Mouse (Mus musculus) liver, embryonic 14.5 days (tissue): ENCODE results near the gene Ugt1a6a. TPM values are rescaled to one million over a fixed set of nuclear protein-coding genes. Genes with fewer than 3 reads are reported as not detected.
"Not testable (repeated sequence)": the region's sequence is repeated elsewhere in the genome, so short reads cannot be mapped to it uniquely, and the experiment has no call there.

Experiments used
- ATAC-seq: fragments of 200-750 bp; cut with Nextera tagmentation; 2 replicates; pipeline ENCODE4 v1.8.0; 2017; ENCODE audit warnings: moderate number of reproducible peaks, mild to moderate bottlenecking, moderate library complexity; ENCODE audit not compliant: insufficient read depth
- DNase-seq, 3 experiments: peaks; one replicate each; pipeline ENCODE4 v3.0.0-alpha.2; 2012 to 2013; ENCODE audit warnings: low read depth in 3 of 3, low spot score in 3 of 3
- H3K27ac ChIP-seq: fragments of 300-500 bp; sonication (generic); 2 replicates; pipeline ENCODE4 v1.5.1; 2014; ENCODE audit warnings: moderate library complexity, mild to moderate bottlenecking, control low read depth, inconsistent platforms
- H3K27me3 ChIP-seq: fragments of 300-500 bp; sonication (generic); 2 replicates; pipeline ENCODE4 v1.6.1; 2014; ENCODE audit warnings: mild to moderate bottlenecking, low read length, moderate library complexity; ENCODE audit not compliant: control insufficient read depth, insufficient read depth
- H3K36me3 ChIP-seq: fragments of 300-500 bp; sonication (generic); replicated peaks from 2 replicates; pipeline ENCODE4 v1.6.1; 2014; ENCODE audit warnings: low read depth; ENCODE audit not compliant: control insufficient read depth, insufficient read depth
- H3K4me1 ChIP-seq, 2 experiments: fragments of 200-500 bp in 1 of 2; fragments of 300-500 bp in 1 of 2; sonication (generic) in 1 of 2; replicated peaks; 2 replicates each; pipeline ENCODE4 v1.6.1; 2012 to 2014; ENCODE audit warnings: antibody characterized with exemption in 1 of 2, inconsistent platforms in 1 of 2, low read length in 1 of 2; ENCODE audit not compliant: control insufficient read depth in 2 of 2, insufficient read depth in 2 of 2
- H3K4me2 ChIP-seq: fragments of 300-500 bp; sonication (generic); 2 replicates; pipeline ENCODE4 v1.6.1; 2014; ENCODE audit warnings: low read depth, mild to moderate bottlenecking, control low read depth, moderate library complexity
- H3K4me3 ChIP-seq, 2 experiments: fragments of 200-500 bp in 1 of 2; fragments of 300-500 bp in 1 of 2; sonication (generic) in 1 of 2; 2 replicates each; pipeline ENCODE4 v1.5.1; 2012 to 2014; ENCODE audit warnings: low read depth in 2 of 2, low read length in 2 of 2, mild to moderate bottlenecking in 2 of 2, control low read depth in 1 of 2, inconsistent platforms in 1 of 2, moderate library complexity in 1 of 2; ENCODE audit not compliant: insufficient read depth in 1 of 2
- H3K9ac ChIP-seq: fragments of 300-500 bp; sonication (generic); replicated peaks from 2 replicates; pipeline ENCODE4 v1.6.1; 2014; ENCODE audit warnings: mild to moderate bottlenecking, control low read depth, moderate library complexity
- H3K9me3 ChIP-seq: fragments of 300-500 bp; sonication (generic); 2 replicates; pipeline ENCODE4 v1.6.1; 2016; ENCODE audit warnings: low read length, mixed read lengths; ENCODE audit not compliant: control insufficient read depth
- CTCF ChIP-seq: IDR thresholded peaks from 2 replicates; pipeline ENCODE4 v1.5.1; 2016; ENCODE audit warnings: antibody characterized with exemption, low read depth, control low read depth
- EP300 ChIP-seq: IDR thresholded peaks from 2 replicates; pipeline ENCODE4 v1.6.1; 2016; ENCODE audit warnings: antibody characterized with exemption, low read depth
- WGBS: fragments of 180-500 bp; shearing (Covaris S2); extraction: QIAGEN DNeasy Blood & Tissue Kit; methylation state at CpG from one replicate; pipeline ENCODE4 v1.1.7; 2014; ENCODE audit not compliant: insufficient replicate concordance; 5-methylcytosine and 5-hydroxymethylcytosine counted together
- polyA plus RNA-seq, 2 experiments: library from polyadenylated mRNA; depleted of rRNA in 1 of 2; stranded (reverse) in 1 of 2; unstranded in 1 of 2; fragments of >200 nt; fragmentation: Nextera tagmentation in 1 of 2; extraction: Ambion mirVana in 1 of 2; gene quantifications; 2 replicates each; pipeline versions ENCODE4 v1.2.1 to v1.2.3; 2012 to 2014

Gene Ugt1a6a
- polyA plus RNA-seq (2012; rRNA removed) (3.5 and 3.6 TPM in 2 replicates), polyA plus RNA-seq (2014; fragmentation: Nextera tagmentation; extraction: Ambion mirVana) (7.1 and 8.2 TPM in 2 replicates)

DNA sequence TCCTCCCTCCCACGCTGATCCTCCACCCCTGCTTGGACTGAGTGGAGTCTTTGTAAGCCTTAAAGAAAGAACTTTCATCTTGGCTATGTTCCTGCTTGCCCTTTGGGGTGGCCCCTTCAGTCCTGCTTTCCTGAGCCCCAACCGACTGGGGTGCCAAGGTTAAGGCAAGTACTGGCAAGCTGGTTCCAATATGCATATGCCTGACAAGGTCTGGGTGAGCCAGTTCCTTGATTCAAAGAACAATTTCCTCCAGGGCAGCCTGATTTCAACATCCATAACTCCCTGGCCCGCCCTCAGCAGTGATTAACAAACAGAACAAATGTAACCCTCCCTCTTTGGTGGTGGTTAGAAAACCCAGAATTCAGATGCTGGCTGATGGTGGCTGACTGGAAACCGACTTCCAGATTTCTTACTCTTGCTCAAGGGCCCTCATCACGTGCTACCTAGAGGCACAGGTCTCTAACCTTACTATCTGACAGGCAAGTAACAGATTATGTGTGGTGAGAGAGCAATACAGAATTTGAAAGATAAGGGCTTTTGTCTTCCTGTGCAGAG is at the start of gene Ugt1a6a:
Gene Ugt1a6a, plus strand, starts transcription at position 353 of the 555 bp plus-strand sequence.
- not testable (repeated sequence) for H3K9me3 ChIP-seq, H3K27me3 ChIP-seq, DNase-seq, H3K4me2 ChIP-seq, H3K27ac ChIP-seq, H3K4me3 ChIP-seq, ATAC-seq, H3K36me3 ChIP-seq, H3K9ac ChIP-seq, H3K4me1 ChIP-seq
- WGBS: 13% methylated on average over 5 of the region's 5 CpGs

- no peak for DNase-seq
Observed at GRCm38 (mm10) chr1:88086125-88086524, 48.5 kb upstream of the Ugt1a6a start.

DNA sequence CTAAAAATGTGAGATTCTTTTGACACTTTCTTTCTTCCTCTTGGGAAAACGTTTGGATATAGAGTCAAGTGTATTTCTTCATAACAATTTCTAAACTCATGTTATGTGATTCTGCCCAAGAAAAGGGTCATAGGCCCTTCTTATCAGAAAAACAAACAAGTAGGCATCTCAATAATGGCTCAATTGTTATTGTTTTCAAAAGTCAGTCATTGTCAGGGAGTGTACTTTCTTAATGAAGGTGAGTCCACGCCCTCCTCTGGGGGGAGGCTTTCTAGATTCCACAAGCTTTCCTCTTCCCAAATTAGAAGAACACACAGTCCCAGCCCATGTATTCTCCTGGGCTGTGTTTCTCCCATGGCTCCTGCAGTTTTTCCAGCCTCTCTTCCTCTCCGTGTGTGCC is 47.1 kb upstream of the Ugt1a6a start, which contains the start of gene Ugt1a8:
Gene Ugt1a8, plus strand, starts transcription at position 301 of the 400 bp plus-strand sequence.
- no peaks in the 10 kb centered on the region for H3K9me3 ChIP-seq
- WGBS: 49% methylated on average over 3 of the region's 3 CpGs
- no peaks in the 10 kb centered on the region for H3K36me3 ChIP-seq
- DNase-seq (no peak), ATAC-seq (no peak)
- H3K27ac ChIP-seq: no peak within 1 kb of the TSS
- H3K4me3 ChIP-seq: no peak within 1 kb of the TSS
- H3K9ac ChIP-seq: no peak within 1 kb of the TSS
- no peaks in the 10 kb centered on the region for H3K4me1 ChIP-seq
- no peaks in the 10 kb centered on the region for H3K27me3 ChIP-seq
- no peak for TF ChIP-seq EP300
- no peak for TF ChIP-seq CTCF
- H3K4me2 ChIP-seq: no peak within 1 kb of the TSS

More at GRCm38 (mm10) chr1:88086125-88086524, 48.5 kb upstream of the Ugt1a6a start:
- Histone ChIP-seq H3K27ac (no peak overlapping the region), H3K4me2 (no peak overlapping the region), H3K4me3 (no peak overlapping the region), H3K9me3 (no peaks in the 10 kb centered on the region), H3K27me3 (no peaks in the 10 kb centered on the region), H3K4me1 (no peaks in the 10 kb centered on the region), H3K36me3 (no peaks in the 10 kb centered on the region), H3K9ac (no peak overlapping the region)
- no peak for TF ChIP-seq CTCF
- TF ChIP-seq EP300: no peak
- no peak for ATAC-seq
- 36% methylated on average over 1 of the region's 1 CpGs for WGBS

- DNase-seq (no peak), ATAC-seq (no peak)
- Histone ChIP-seq H3K4me3 (no peak overlapping the region), H3K4me2 (no peak overlapping the region), H3K36me3 (no peaks in the 10 kb centered on the region), H3K27me3 (no peaks in the 10 kb centered on the region), H3K4me1 (no peaks in the 10 kb centered on the region), H3K9ac (no peak overlapping the region), H3K27ac (no peak overlapping the region), H3K9me3 (no peaks in the 10 kb centered on the region)
- TF ChIP-seq EP300 (no peak), CTCF (no peak)
Observed at GRCm38 (mm10) chr1:88092341-88092740, 42.3 kb upstream of the Ugt1a6a start.

DNA sequence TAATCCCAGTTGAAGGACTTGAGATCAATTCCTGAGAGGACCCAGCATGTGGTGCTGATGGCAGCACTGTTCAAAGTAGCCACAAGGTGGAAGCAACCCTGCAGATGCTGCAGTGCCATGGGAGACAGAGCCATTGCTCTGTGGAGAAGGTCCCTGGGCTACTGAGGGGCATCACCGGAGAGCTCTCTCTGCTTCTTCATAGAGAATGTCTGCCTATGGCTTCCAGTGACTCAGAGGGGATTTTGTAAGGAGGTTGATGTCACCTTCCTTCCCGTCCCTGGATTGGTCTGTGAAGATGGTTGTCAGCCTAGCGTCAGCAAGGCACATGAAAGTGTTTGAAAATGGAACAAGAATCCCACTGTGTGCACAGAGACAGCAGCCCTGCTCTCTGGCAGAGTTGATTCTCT is 40.3 kb upstream of the Ugt1a6a start:
- H3K9ac ChIP-seq, H3K36me3 ChIP-seq, H3K27me3 ChIP-seq, DNase-seq, H3K4me3 ChIP-seq, H3K4me2 ChIP-seq, ATAC-seq, H3K9me3 ChIP-seq, H3K4me1 ChIP-seq, H3K27ac ChIP-seq: not testable (repeated sequence)
- 31% methylated on average over 3 of the region's 3 CpGs for WGBS
- TF ChIP-seq CTCF: peak; percentile 57
